Mouse (Mus musculus) small intestine, adult 2 months (tissue): Measurements from ENCODE around the gene Pus10.

Source experiments
- CTCF ChIP-seq: fragments of 200-500 bp; IDR thresholded peaks from 2 replicates; pipeline ENCODE4 v1.5.1; 2012; ENCODE audit warnings: low read depth, mild to moderate bottlenecking, control low read depth, inconsistent platforms, low read length, moderate library complexity, mixed read lengths; ENCODE audit not compliant: insufficient replicate concordance, insufficient read length; ENCODE audit errors: extremely low read depth
- POLR2A ChIP-seq: fragments of 200-500 bp; IDR thresholded peaks from 2 replicates; pipeline ENCODE4 v1.6.1; 2012; ENCODE audit warnings: low read depth, mild to moderate bottlenecking, control low read depth, inconsistent platforms, low read length, moderate library complexity

GRCm38 (mm10) chr11:23762635-23763034, 97.2 kb downstream of the Pus10 start:
- TF ChIP-seq CTCF (no peak), POLR2A (no peak)
